Mouse (Mus musculus) brown adipose tissue, adult 24 weeks (tissue): ENCODE results near the gene Umodl1. TPM values are rescaled to one million over a fixed set of nuclear protein-coding genes. Genes with fewer than 3 reads are reported as not detected.

Experiments
- H3K27ac ChIP-seq: fragments of 200-500 bp; replicated peaks from 2 replicates; pipeline ENCODE4 v1.5.1; 2012; ENCODE audit warnings: low read depth, mild to moderate bottlenecking, low read length
- H3K4me1 ChIP-seq: fragments of 200-500 bp; 2 replicates; pipeline ENCODE4 v1.6.1; 2012; ENCODE audit warnings: low read length, mixed read lengths; ENCODE audit not compliant: control insufficient read depth, insufficient read depth, insufficient read length
- H3K4me3 ChIP-seq: fragments of 200-500 bp; 2 replicates; pipeline ENCODE4 v1.5.1; 2012; ENCODE audit warnings: low read depth, mild to moderate bottlenecking, low read length, moderate library complexity; ENCODE audit not compliant: insufficient read depth
- polyA plus RNA-seq: library from polyadenylated mRNA; stranded (reverse); fragments of >200 nt; gene quantifications from 2 replicates; pipeline ENCODE4 v1.2.4, GENCODE M21; 2012; ENCODE audit not compliant: missing spikeins, insufficient read depth, insufficient read length

Gene Umodl1
- polyA plus RNA-seq, 1 experiment, result not detected

DNA sequence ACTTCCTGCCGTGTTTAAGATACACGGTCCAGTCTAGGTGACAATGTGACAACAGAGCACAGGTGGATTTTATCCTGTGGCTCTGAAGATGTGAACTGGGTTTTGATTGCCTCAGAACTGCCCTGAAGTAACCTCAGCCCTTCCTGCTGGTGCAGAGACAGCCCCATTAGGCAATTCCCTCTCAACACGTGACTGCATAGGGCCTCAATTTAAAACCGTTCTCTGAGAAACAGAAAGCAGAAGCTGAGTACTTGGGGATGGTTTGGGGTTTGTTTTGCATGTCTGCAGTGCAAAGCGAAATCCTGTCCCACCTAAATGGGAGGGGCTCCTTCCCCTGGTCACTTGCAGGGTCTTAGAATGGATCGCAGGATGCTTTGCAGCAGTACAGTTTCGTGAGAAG lies 85.2 kb downstream of the Umodl1 start:
- H3K4me1 ChIP-seq, result peaks cover 15% of the 10 kb centered on the region
- peak overlapping the region; percentile 90 for H3K27ac ChIP-seq
- no peak overlapping the region for H3K4me3 ChIP-seq

DNA sequence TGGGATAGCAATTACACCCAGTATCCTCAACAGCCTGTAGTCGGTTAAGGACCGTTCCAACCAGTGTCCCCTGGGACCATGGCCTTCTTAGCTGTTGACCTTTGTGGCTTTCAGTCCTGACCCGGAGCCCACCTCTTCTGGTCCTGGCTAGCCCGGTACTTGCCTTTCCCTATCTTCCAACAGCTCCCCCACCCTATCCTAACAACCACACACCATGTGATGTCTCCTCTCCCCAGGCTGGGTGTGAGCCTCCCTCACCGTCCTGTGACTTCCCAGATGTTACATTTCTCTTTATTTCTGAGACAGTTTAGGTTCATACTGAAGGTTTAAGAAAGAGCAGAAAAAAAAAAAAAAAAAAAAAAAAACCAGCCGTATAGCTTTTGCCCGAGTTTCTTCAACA lies 86.0 kb downstream of the Umodl1 start:
- H3K27ac ChIP-seq, result peak overlapping the region; percentile 90
- H3K4me1 ChIP-seq, result peaks cover 15% of the 10 kb centered on the region
- no peak overlapping the region for H3K4me3 ChIP-seq

DNA sequence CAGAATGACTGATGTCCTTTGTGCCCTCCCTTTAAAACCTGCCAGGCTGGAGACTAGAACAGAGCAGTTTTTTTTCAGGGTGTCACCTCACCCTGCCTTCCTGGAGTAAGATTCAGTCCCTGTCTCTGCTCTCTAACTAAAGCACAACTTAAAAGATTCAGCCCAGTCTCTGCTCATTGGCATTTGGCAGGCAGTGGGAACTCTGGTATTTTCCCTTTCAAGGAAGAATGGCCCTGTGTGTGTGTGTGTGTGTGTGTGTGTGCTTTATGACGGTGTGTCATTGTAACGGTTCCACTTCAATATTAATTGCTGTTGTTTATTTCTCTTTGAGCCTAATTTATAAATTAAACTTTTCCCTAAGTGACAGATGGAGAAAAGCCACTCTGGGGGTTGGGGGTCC lies 88.3 kb downstream of the Umodl1 start:
- Histone ChIP-seq H3K4me3 (no peak overlapping the region), H3K27ac (no peak overlapping the region), H3K4me1 (peaks cover 14% of the 10 kb centered on the region)

DNA sequence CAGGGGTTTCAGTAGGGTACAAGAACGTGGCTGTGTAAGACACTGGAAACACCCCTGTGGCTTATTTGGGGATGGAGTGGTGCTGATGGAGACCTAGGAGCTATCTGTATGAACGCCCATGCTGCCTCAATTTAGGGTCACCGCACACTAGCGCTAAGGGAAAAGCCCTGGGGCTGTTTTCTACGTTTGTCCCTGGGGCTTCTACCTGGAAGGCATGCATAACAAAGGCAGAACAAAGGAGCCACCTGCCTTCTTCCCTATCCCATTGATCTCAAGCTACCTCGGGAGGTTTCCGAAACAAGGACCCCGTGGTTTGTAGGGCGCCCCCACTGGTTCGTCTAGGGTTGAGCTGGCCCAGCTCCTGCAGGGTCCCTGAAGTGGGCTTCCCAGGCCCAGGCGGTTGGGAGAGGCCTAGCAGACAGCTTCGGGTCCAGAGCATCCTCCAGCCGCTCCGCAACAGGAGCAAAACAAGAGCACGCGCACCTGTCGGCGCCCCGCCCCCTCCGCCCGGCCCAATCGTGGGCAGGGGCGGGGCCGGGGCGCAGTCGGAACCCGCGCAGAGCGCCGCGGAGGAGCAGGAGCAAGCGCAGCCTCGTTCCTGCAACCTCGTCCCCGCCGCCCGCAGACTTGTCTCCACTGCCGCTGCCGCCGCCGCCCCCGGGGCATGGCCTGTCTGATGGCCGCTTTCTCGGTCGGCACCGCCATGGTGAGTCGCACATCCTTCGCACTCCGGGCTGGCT lies 102.9 kb downstream of the Umodl1 start, which contains the start of gene Abcg1:
TSS of gene Abcg1 (plus strand) at position 525 of the 740 bp plus-strand sequence.
- peaks cover 18% of the 10 kb centered on the region for H3K4me1 ChIP-seq
- H3K27ac ChIP-seq, result peak within 1 kb of the TSS; percentile 60
- peak within 1 kb of the TSS; percentile 82 for H3K4me3 ChIP-seq

DNA sequence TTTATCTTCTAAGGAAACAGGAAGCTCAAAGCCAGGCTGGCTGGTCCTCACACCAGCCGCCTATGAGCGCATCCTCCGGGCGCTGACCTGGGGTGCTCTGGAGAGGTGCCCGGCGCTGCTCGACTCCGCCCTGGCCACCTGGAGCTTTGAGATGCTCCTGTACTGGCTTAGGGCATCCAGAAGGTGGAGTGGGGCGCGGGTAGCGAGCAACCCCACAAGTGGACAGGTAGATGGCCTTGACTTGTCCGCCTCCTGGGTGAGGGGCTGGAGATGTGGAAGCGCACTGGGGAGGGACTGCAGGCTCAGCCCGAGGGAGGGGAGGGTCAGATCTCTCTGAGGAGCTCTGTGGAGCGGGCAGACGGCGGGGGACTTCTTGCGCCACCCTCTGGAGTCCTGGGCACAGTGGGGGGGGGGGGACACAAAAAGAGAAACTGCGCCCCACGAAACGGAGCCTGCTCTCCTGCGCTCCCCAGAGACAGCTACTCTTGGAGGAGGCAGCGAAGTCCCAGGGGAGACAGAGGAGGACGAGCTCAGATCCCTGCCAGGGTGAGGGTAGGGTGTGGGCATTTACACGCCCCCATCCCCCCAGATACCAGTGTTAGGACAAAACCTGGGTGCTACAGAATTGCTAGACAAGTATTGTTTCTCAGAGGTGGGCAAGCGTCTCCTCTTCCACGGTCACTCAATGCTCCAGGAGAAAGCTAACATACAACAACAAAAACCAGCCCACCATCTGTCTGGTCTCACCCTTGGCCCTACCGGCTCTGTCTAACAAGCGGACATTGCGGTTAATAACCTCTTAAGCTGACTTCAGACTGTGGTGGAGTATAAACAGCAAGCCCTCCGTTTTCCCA lies 103.7 kb downstream of the Umodl1 start:
- Histone ChIP-seq H3K4me1 (peaks cover 18% of the 10 kb centered on the region), H3K27ac (peak overlapping the region; percentile 60), H3K4me3 (peak overlapping the region; percentile 82)

DNA sequence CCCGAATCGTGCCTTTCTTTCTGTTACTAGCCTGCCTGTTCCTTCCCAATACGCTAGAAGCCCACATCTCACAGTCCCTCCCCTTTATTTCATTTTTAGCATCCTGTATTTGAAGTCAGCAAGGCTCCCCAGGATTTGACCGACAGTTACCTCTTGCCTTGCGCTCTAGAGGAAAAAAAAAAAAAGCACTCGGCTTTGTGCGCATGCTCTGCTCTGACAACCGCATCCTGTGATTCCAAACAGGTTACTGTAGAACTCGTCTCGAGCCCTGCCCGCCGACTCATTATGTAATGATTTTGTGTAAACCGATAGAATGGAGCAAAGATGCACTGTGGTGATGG lies 104.3 kb downstream of the Umodl1 start:
- peak overlapping the region; percentile 60 for H3K27ac ChIP-seq
- peaks cover 18% of the 10 kb centered on the region for H3K4me1 ChIP-seq
- peak overlapping the region; percentile 82 for H3K4me3 ChIP-seq

DNA sequence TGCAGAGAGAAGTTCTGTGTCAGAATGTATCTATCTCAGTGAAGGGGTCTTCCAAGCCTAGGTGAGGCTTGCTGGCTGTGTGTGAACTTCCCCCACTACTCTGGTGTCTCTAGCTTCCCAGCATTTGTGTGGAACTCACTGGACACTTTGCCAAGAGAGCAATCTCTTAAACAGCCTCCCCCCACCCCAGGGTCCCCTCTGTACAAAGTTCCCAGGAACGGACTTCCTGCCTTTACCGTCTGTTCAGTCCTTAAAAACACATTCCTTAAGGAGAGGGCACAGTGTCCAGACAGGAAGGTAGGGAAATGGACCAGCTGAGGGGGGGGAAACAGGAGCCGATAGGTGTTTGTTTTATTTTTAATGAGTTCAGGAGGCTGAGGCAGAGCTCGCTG lies 105.8 kb downstream of the Umodl1 start:
- H3K4me1 ChIP-seq, result peaks cover 18% of the 10 kb centered on the region
- H3K27ac ChIP-seq, result peak overlapping the region; percentile 89
- peak overlapping the region; percentile 16; the same call in 1 of the 2 replicates for H3K4me3 ChIP-seq

Other genes starting within 250 kb of the Umodl1 start
- not detected in 2 replicates for gene Glp1r, start 52.8 kb upstream of the Umodl1 start, polyA plus RNA-seq
- gene Abcg1, start 103.0 kb downstream of the Umodl1 start, polyA plus RNA-seq, result 2.3 and 5.0 TPM in 2 replicates
- not detected in 2 replicates for gene Tff3, start 175.0 kb downstream of the Umodl1 start, polyA plus RNA-seq
- gene Tff2, start 189.6 kb downstream of the Umodl1 start, polyA plus RNA-seq, result not detected in 2 replicates
- not detected in 2 replicates for gene Tff1, start 210.6 kb downstream of the Umodl1 start, polyA plus RNA-seq
- gene Tmprss3, start 244.3 kb downstream of the Umodl1 start, polyA plus RNA-seq, result not detected in 2 replicates